Mouse (Mus musculus): ENCODE results near the gene Epn2. TPM values are rescaled to one million over a fixed set of nuclear protein-coding genes. Genes with fewer than 3 reads are reported as not detected.

Gene Epn2
- polyA plus RNA-seq, 1 experiment from 2014 or later = 76.2 TPM

GRCm38 (mm10) chr11:61615686-61616522, 36.4 kb upstream of the Epn2 start:
- no peak overlapping the region for H3K27ac ChIP-seq
- H3K4me2 ChIP-seq = peak overlapping the region; percentile 49
- no peak overlapping the region for H3K4me3 ChIP-seq
- ATAC-seq (replicated peaks) = no peak
- H3K4me1 ChIP-seq = peaks cover 18% of the 10 kb centered on the region
- H3K9ac ChIP-seq = no peak overlapping the region
- WGBS = 13% methylated on average over 18 of the region's 22 CpGs
- no peaks in the 10 kb centered on the region for H3K9me3 ChIP-seq
- H3K36me3 ChIP-seq (replicated peaks) = no peaks in the 10 kb centered on the region
- no peaks in the 10 kb centered on the region for H3K27me3 ChIP-seq (replicated peaks)

- ATAC-seq (replicated peaks) = no peak
- H3K9me3 ChIP-seq = no peaks in the 10 kb centered on the region
- no peaks in the 10 kb centered on the region for H3K27me3 ChIP-seq (replicated peaks)
- no peak overlapping the region for H3K9ac ChIP-seq
- H3K27ac ChIP-seq = no peak overlapping the region
- H3K4me2 ChIP-seq = no peak overlapping the region
- WGBS = 76% methylated on average over 5 of the region's 5 CpGs
- H3K36me3 ChIP-seq (replicated peaks) = no peaks in the 10 kb centered on the region
- peaks cover 8% of the 10 kb centered on the region for H3K4me1 ChIP-seq
- H3K4me3 ChIP-seq = no peak overlapping the region
Observed at GRCm38 (mm10) chr11:61614401-61614800, 34.9 kb upstream of the Epn2 start.

DNA sequence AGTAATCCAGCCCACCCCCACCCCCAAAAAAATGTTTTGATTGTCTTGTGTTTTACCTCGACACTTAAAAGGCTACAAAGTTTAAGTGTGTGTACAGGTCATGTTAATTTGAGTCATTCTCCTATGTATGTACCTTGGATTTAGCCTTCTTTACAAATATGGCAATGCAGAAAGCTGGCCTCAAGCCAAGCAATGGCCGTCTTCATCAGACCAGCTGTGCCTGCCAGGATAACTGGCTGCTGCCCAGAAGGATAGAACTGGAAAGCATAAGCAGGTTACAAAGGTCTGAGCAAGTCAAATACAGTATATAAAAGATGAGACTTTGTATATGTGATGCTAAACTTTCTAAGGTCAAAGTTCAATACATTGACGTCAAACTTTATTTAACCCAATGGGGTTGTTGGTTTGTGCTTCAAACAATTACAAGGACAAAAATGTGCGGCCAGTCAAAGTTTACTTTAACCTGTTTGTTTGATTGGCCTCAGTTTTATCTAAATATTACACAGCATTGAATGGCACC, 32.7 kb upstream of the Epn2 start:
- H3K4me2 ChIP-seq = no peak overlapping the region
- WGBS = 84% methylated on average over 4 of the region's 4 CpGs
- H3K27me3 ChIP-seq (replicated peaks) = no peaks in the 10 kb centered on the region
- ATAC-seq (replicated peaks) = no peak
- H3K9ac ChIP-seq = no peak overlapping the region
- H3K4me1 ChIP-seq = peaks cover 7% of the 10 kb centered on the region
- no peak overlapping the region for H3K4me3 ChIP-seq
- H3K9me3 ChIP-seq = no peaks in the 10 kb centered on the region
- no peaks in the 10 kb centered on the region for H3K36me3 ChIP-seq (replicated peaks)
- H3K27ac ChIP-seq = no peak overlapping the region

DNA sequence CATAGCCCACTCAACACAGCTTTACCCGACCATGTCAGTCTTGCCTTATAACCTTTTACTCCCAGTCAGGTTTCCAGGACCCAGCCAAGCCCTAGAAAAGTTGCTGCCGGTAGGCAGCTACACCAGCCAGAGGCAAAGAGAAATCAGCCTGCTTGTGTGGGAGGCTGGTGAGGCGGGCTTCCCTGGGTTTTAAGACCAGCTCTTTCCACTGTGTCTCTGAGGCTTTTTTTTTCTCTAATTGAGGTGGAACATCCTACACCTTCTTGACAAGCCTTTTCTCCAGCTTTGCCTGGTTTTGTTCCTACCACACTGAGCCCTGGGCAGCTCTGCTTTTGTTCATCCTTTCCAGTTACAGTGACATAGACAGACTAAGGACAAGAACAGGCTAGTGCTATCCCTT, 31.7 kb upstream of the Epn2 start:
- Histone ChIP-seq H3K4me2 (no peak overlapping the region), H3K9me3 (0 out of 2 replicates have a peak, but pooled peaks cover 4% of the 10 kb centered on the region), H3K36me3 (replicated peaks) (no peaks in the 10 kb centered on the region), H3K27me3 (replicated peaks) (no peaks in the 10 kb centered on the region), H3K4me1 (peaks cover 7% of the 10 kb centered on the region), H3K27ac (no peak overlapping the region), H3K4me3 (no peak overlapping the region), H3K9ac (no peak overlapping the region)
- ATAC-seq (replicated peaks) = no peak
- WGBS = 83% methylated on average over 3 of the region's 3 CpGs

DNA sequence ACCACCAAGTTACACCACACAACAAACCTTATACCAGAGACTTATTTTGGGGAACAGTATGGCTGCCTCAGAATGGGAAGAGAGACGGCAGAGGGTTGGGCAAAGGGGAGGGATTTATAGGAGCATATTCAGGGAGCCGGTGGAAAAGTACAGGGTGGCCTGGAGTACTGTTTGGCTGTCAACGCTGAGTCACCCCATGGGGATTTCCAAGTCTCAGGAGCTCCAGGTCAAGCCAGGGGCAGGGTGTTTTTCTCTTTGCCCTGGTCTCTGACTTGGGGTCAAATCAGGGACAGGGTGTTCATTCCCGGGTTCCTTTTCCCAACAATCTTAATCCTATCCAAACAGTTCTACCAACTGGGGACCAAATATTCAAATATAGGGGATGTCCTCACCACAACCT, 28.6 kb upstream of the Epn2 start:
- Histone ChIP-seq H3K36me3 (replicated peaks) (no peaks in the 10 kb centered on the region), H3K4me2 (no peak overlapping the region), H3K9me3 (0 out of 2 replicates have a peak, but pooled peaks cover 4% of the 10 kb centered on the region), H3K27ac (no peak overlapping the region), H3K9ac (no peak overlapping the region), H3K27me3 (replicated peaks) (no peaks in the 10 kb centered on the region), H3K4me3 (no peak overlapping the region), H3K4me1 (no peaks in the 10 kb centered on the region)
- WGBS = 79% methylated on average over 4 of the region's 4 CpGs
- no peak for ATAC-seq (replicated peaks)

DNA sequence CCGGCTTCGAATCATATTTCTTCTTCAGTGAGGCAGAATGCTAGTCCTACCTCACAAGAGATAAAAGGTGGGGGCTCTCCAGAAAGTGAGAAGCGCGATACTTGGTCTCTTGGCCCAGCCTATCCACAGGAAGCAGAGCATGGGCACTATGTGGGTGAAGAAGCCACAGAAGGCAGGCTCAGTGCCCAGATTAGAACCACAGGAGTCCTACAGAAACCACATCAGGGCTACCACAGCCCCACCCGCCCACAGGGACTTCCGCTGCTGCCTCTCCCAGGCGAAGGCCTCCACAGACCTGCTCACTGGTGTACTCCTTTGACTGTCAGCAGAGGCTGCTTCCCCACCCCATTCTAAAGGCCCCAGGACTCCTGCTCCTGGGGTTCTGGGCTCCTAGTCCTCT, 23.2 kb upstream of the Epn2 start:
- Histone ChIP-seq H3K27me3 (replicated peaks) (no peaks in the 10 kb centered on the region), H3K9ac (no peak overlapping the region), H3K4me3 (no peak overlapping the region), H3K4me1 (no peaks in the 10 kb centered on the region), H3K27ac (no peak overlapping the region), H3K36me3 (replicated peaks) (no peaks in the 10 kb centered on the region), H3K9me3 (0 out of 2 replicates have a peak, but pooled peaks cover 4% of the 10 kb centered on the region), H3K4me2 (no peak overlapping the region)
- WGBS = 97% methylated on average over 7 of the region's 7 CpGs
- no peak for ATAC-seq (replicated peaks)

GRCm38 (mm10) chr11:61601465-61601864, 22.0 kb upstream of the Epn2 start:
- Histone ChIP-seq H3K27me3 (replicated peaks) (no peaks in the 10 kb centered on the region), H3K36me3 (replicated peaks) (no peaks in the 10 kb centered on the region), H3K4me3 (no peak overlapping the region), H3K27ac (no peak overlapping the region), H3K4me1 (no peaks in the 10 kb centered on the region), H3K4me2 (no peak overlapping the region), H3K9me3 (0 out of 2 replicates have a peak, but pooled peaks cover under 1% of the 10 kb centered on the region), H3K9ac (no peak overlapping the region)
- 54% methylated on average over 3 of the region's 3 CpGs for WGBS
- no peak for ATAC-seq (replicated peaks)

DNA sequence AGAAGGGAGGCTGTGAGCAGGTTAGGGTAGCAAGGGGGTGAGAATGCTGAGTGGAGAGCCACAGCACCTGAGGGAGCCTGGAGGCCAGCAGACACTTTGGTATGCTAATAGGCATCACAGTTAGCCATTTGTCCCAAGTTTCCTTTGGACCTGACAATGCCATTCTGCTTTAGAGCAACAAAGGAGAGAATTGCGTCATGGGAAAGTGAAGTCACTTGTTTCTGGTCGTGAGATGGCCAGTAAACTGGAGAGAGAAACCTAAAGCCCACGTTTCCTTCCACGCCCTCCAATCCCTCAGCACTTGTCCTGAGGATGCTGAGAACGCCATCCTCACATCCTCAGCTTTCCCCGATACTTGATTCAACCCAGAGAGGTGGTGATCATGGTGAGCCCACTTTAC, 18.9 kb upstream of the Epn2 start:
- Histone ChIP-seq H3K36me3 (replicated peaks) (no peaks in the 10 kb centered on the region), H3K4me1 (no peaks in the 10 kb centered on the region), H3K27me3 (replicated peaks) (no peaks in the 10 kb centered on the region), H3K9me3 (no peaks in the 10 kb centered on the region), H3K4me2 (no peak overlapping the region), H3K27ac (no peak overlapping the region), H3K9ac (no peak overlapping the region), H3K4me3 (no peak overlapping the region)
- WGBS = 68% methylated on average over 6 of the region's 6 CpGs
- ATAC-seq (replicated peaks) = no peak

GRCm38 (mm10) chr11:61597471-61597870, 18.0 kb upstream of the Epn2 start:
- Histone ChIP-seq H3K4me2 (no peak overlapping the region), H3K4me3 (no peak overlapping the region), H3K4me1 (no peaks in the 10 kb centered on the region), H3K36me3 (replicated peaks) (no peaks in the 10 kb centered on the region), H3K27ac (no peak overlapping the region), H3K9me3 (no peaks in the 10 kb centered on the region), H3K9ac (no peak overlapping the region), H3K27me3 (replicated peaks) (no peaks in the 10 kb centered on the region)
- ATAC-seq (replicated peaks) = no peak
- 84% methylated on average over 2 of the region's 2 CpGs for WGBS

DNA sequence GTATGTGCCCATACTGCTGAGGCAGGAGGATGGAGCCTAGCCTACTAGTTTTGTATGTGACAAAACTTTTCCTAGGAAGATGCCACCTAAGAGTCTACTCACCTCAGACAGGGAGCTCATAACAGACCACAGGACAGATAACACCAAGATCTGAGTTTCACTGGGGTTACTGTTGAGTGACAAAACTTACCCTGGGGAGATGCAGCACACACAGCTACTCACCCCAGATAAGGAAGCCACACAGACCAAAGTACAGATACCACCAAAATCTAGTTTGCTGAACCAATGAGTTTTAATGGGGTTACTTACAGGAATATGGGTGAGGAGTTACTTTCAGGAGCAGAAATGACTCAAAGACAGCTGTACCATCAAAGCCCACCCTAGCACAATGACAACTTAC, 13.6 kb upstream of the Epn2 start:
- Histone ChIP-seq H3K4me1 (no peaks in the 10 kb centered on the region), H3K4me3 (no peak overlapping the region), H3K9ac (no peak overlapping the region), H3K36me3 (replicated peaks) (no peaks in the 10 kb centered on the region), H3K4me2 (no peak overlapping the region), H3K27me3 (replicated peaks) (no peaks in the 10 kb centered on the region), H3K9me3 (no peaks in the 10 kb centered on the region), H3K27ac (no peak overlapping the region)
- ATAC-seq (replicated peaks) = no peak

- 84% methylated on average over 3 of the region's 3 CpGs for WGBS
- ATAC-seq (replicated peaks) = no peak
Observed at GRCm38 (mm10) chr11:61592061-61592460, 12.6 kb upstream of the Epn2 start.

GRCm38 (mm10) chr11:61590516-61591213, 11.2 kb upstream of the Epn2 start:
- 50% methylated on average over 7 of the region's 7 CpGs for WGBS
- Histone ChIP-seq H3K4me2 (no peak overlapping the region), H3K27me3 (replicated peaks) (no peaks in the 10 kb centered on the region), H3K9ac (no peak overlapping the region), H3K36me3 (replicated peaks) (no peaks in the 10 kb centered on the region), H3K27ac (no peak overlapping the region), H3K4me1 (no peaks in the 10 kb centered on the region), H3K9me3 (no peaks in the 10 kb centered on the region), H3K4me3 (no peak overlapping the region)
- ATAC-seq (replicated peaks) = no peak

More at GRCm38 (mm10) chr11:61592061-61592460, 12.6 kb upstream of the Epn2 start:
- no peak overlapping the region for H3K4me3 ChIP-seq
- no peak overlapping the region for H3K27ac ChIP-seq
- no peak overlapping the region for H3K4me2 ChIP-seq
- no peaks in the 10 kb centered on the region for H3K4me1 ChIP-seq
- H3K9me3 ChIP-seq = no peaks in the 10 kb centered on the region
- H3K27me3 ChIP-seq (replicated peaks) = no peaks in the 10 kb centered on the region
- H3K36me3 ChIP-seq (replicated peaks) = no peaks in the 10 kb centered on the region
- no peak overlapping the region for H3K9ac ChIP-seq

Data from midbrain, embryonic 15.5 days (tissue).